Mouse (Mus musculus) liver (tissue): ENCODE results near the gene Soga1.

Experiments used
- DNase-seq: peaks from one replicate; pipeline ENCODE4 v3.0.0-alpha.2; 2020; ENCODE audit warnings: mixed read lengths

The Soga1 gene

DNA sequence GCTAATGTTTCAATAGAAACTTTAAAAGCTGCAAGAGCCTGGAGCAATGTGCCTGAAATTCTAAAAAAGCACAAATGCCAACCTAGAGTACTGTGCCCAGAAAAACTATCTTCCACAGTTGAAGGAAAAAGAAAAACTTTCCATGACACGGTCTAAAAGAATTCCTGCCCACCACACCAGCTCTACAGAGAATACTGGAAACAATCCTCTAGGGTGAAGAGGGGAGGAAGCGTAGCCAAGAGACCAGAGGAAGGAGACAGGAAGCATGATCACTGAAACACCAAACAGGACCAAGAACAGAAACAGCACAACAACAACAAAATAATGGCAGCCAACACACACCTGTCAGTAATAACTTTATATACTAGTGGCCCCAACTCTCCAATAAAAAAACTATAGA lies 99.0 kb downstream of the Soga1 start:
- DNase-seq: no peak

DNA sequence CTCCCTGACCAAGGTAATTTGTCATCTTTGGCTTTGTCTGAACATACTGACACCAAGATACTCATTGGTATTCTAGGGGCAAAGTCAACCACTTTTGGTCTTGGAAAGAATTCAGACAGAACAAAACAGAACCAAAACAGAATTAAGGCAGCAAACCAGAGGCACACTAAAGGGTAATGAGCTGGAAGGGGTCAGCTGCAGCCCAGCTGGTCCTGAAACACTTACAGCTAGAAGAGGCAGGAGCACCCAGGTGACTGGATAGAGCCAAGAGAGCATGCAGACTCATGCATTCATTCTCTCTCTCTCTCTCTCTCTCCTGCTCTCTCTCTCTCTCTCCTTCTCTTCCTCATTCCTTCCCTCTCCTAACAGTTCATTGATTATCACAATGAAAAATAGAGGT lies 102.3 kb downstream of the Soga1 start:
- DNase-seq: no peak

DNA sequence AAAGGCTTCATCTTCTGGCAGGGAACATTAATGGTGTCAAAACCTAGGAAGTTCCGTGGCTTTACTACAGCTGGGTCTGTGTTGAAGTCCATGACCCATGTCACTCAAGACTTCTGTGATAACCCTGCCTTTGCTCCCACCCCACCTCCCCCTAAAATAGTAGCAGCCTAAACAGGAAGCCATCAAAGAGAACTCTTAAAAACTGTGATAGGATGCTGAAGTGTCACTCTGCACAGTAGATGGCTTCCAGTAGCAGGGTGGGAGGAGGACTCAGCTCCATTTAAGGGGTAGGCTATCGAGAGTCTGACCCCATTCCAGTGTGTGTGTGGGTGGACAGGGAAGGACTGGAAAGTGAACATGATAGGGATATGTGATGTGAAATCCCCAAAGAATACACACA lies 104.1 kb downstream of the Soga1 start:
- no peak for DNase-seq

DNA sequence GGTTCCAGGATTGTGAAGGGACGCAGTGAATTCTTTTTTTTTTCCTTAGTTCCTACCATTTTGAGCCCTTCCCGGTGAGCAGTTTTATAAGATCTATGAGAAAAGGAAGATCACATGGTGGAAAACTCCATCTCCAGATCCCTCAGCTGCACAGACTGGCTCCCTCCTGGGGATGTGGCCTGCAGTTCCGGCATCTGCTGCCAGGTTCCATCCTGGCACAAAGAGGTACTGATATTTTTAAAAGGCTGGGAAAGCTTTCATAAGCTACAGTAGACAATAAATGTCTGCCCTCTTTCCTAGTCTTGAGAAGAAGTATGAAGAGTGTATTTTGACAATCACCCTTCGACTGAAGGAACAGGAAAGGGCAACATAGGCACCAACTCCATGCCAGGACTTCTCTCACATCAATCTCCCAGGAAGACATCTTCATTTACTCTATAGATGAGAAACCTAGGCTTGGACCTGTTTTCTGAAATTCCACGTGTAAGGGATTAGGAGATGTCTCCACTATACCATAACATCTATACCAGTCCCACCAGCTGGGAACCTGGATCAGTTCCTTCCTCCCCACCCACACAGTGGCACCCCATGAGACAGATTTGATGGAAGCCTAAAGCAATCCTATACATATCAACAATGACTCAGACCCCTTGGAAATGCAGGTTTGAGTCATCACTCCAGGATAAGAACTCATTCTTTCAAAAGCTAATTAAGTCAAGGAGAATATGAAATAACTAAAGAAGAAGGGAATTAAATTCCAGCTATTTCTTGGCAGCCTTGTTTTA lies 105.5 kb downstream of the Soga1 start:
- no peak for DNase-seq

DNA sequence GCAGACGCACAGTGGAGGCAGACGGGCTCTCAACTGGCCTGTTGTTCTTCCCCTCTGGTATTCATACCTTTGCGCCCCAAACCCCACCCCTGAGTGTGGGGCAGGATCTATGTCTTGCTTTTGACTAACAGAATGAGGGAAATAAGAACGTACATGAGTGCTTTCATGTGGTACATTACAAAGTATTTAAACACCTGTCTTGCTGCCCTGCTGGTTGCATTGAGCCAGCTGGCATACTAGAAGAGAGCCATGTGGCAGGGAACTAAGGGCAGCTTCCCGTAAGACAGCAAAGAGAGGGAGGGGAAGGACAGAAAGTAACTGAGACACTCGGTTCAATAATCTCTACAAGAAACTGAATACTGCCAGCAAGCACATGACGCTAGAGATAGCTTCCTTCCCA lies 108.8 kb downstream of the Soga1 start:
- no peak for DNase-seq

DNA sequence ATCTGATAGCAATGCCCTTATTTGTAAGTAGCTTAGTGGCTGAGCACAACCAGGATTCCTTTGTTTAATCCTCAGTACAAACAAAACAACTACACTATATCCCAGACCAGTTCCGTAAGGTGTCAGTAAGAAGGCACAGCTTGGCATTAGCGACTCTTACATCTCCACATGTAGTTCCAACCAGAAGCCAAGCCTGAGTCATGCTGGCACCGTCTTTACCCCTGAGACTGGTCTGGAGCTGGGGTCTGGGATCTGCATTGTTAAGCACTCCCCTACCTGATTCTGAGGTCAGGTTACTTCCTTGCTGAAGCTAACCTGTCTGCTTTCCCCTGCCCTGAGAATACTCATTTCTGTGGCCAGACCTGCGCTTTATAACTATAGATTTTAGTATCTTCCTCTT lies 110.6 kb downstream of the Soga1 start:
- DNase-seq: no peak

DNA sequence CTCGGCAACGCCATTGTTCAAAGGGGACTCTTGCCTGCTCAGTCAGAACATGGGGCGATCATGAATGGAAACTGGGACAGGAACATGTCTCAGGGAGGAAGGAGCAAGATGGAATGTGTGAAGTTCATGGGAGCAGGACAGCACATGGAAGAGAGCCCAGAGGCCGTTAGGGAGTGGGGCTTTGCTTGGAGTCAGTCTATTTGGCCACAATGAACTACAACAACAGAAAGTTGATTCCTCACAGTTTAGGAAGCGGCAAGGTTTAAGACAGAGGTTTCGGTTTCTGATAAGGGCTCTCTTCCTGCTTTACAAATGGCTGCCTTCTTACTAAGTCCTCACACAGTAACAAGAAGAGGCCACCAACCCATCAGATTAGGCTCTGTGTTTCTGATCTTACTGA lies 111.7 kb downstream of the Soga1 start:
- no peak for DNase-seq
